ENCODE assay signal across 8 mouse cellular contexts in genomic region chr5:119563510-119564351, GRCm38 (mm10).
DNase-seq lines count a peak whose midpoint lies in the region; ATAC-seq lines count a peak whose summit lies in the region.

No protein-coding gene starts in this region.

- peak overlapping the region; percentile 35 for H3K4me2 ChIP-seq in midbrain, embryonic 13.5 days (replicated peaks)
- no peak overlapping the region for H3K4me2 ChIP-seq in liver, embryonic 12.5 days

- WGBS in midbrain, embryonic 13.5 days, result 18% methylated on average over 33 of the region's 33 CpGs
- WGBS in liver, embryonic 12.5 days (ENCODE audit: insufficient replicate concordance), result 39% methylated on average over 33 of the region's 33 CpGs

- H3K4me3 ChIP-seq in midbrain, embryonic 13.5 days (replicated peaks), result no peak overlapping the region
- H3K4me3 ChIP-seq in liver, embryonic 12.5 days, result no peak overlapping the region

- 0 out of 2 replicates have a peak overlapping the region, but pooled peaks have one; percentile 5 for H3K9ac ChIP-seq in midbrain, embryonic 13.5 days (replicated peaks)
- no peak overlapping the region for H3K9ac ChIP-seq in liver, embryonic 12.5 days

- H3K27ac ChIP-seq in midbrain, embryonic 13.5 days, result no peak overlapping the region
- H3K27ac ChIP-seq in liver, embryonic 12.5 days, result no peak overlapping the region

- H3K36me3 ChIP-seq in midbrain, embryonic 13.5 days, result no peaks in the 10 kb centered on the region
- H3K36me3 ChIP-seq in liver, embryonic 12.5 days, result no peaks in the 10 kb centered on the region

- peak; percentile 50 to 62 for DNase-seq in kidney, postnatal 4 days
- no peak for DNase-seq in kidney, postnatal 36 days
- peak; percentile 78 for DNase-seq in embryo, embryonic 10.5 days (ENCODE audit: low spot score)
- DNase-seq in gastrocnemius, postnatal 4 days (ENCODE audit: low spot score in 2 of 2), result peak; percentile 30 to 56
- no peak for DNase-seq in ovary, postnatal 36 days (ENCODE audit: low spot score)
- no peak for DNase-seq in left cerebral cortex, adult 9 months (ENCODE audit: low spot score in 2 of 2)

- H3K9me3 ChIP-seq in midbrain, embryonic 13.5 days, result no peaks in the 10 kb centered on the region
- 0 out of 2 replicates have a peak, but pooled peaks cover 4% of the 10 kb centered on the region for H3K9me3 ChIP-seq in liver, embryonic 12.5 days (replicated peaks)

- ATAC-seq in midbrain, embryonic 13.5 days, result 0 out of 2 replicates have a peak, but pooled peaks have one; percentile 11
- no peak for ATAC-seq in liver, embryonic 12.5 days

- peaks cover 16% of the 10 kb centered on the region for H3K27me3 ChIP-seq in midbrain, embryonic 13.5 days
- H3K27me3 ChIP-seq in liver, embryonic 12.5 days (replicated peaks), result peaks cover 9% of the 10 kb centered on the region; the same call in 1 of the 2 replicates

- H3K4me1 ChIP-seq in midbrain, embryonic 13.5 days (replicated peaks), result peaks cover 10% of the 10 kb centered on the region
- no peaks in the 10 kb centered on the region for H3K4me1 ChIP-seq in liver, embryonic 12.5 days

Comparison
In these comparisons a context has a peak if more than half of its experiments do, and no peak if none do; other contexts are left out.
1. DNase-seq: peak in kidney, postnatal 4 days (2 of 2), embryo, embryonic 10.5 days (single experiment) and gastrocnemius, postnatal 4 days (2 of 2); none in kidney, postnatal 36 days (0 of 2), ovary, postnatal 36 days (single experiment) and left cerebral cortex, adult 9 months (0 of 2).